Mouse (Mus musculus) kidney, adult 2 months (tissue): ENCODE data around the gene Metap1d. TPM values are rescaled to one million over a fixed set of nuclear protein-coding genes. Genes with fewer than 3 reads are reported as not detected.

Experiments used
- DNase-seq: peaks from one replicate; pipeline ENCODE4 v3.0.0; 2021
- H3K27ac ChIP-seq: fragments of 200-500 bp; 2 replicates; pipeline ENCODE4 v1.5.1; 2012; ENCODE audit warnings: low read depth, low read length, control low read depth, inconsistent platforms; ENCODE audit not compliant: insufficient read depth
- H3K27me3 ChIP-seq: fragments of 200-500 bp; replicated peaks from 2 replicates; pipeline ENCODE4 v1.6.1; 2012; ENCODE audit warnings: mild to moderate bottlenecking, moderate library complexity, low read length, inconsistent platforms; ENCODE audit not compliant: control insufficient read depth, insufficient read depth
- H3K36me3 ChIP-seq: fragments of 200-500 bp; 2 replicates; pipeline ENCODE4 v1.6.1; 2012; ENCODE audit warnings: mild to moderate bottlenecking, moderate library complexity, low read length, inconsistent platforms; ENCODE audit not compliant: control insufficient read depth, insufficient read depth
- H3K4me1 ChIP-seq: fragments of 200-500 bp; 2 replicates; pipeline ENCODE4 v1.6.1; 2011; ENCODE audit warnings: low read length; ENCODE audit not compliant: control insufficient read depth, insufficient read depth
- H3K4me3 ChIP-seq: fragments of 200-500 bp; 2 replicates; pipeline ENCODE4 v1.5.1; 2011; ENCODE audit warnings: mild to moderate bottlenecking, low read depth, low read length, control low read depth; ENCODE audit not compliant: insufficient read depth
- CTCF ChIP-seq: fragments of 200-500 bp; conservative IDR thresholded peaks from 2 replicates; pipeline ENCODE4 v1.5.1; 2011; ENCODE audit warnings: low read depth, mild to moderate bottlenecking, control low read depth, low read length, moderate library complexity, mixed read lengths; ENCODE audit not compliant: insufficient read depth, insufficient read length
- POLR2A ChIP-seq: fragments of 200-500 bp; IDR thresholded peaks from one replicate; pipeline ENCODE4 v1.6.1; 2011; ENCODE audit warnings: low read depth, low read length, control low read depth
- WGBS: fragments of 180-500 bp; shearing (Covaris S2); methylation state at CpG from one replicate; pipeline ENCODE4 v1.1.7; 2018; 5-methylcytosine and 5-hydroxymethylcytosine counted together
- polyA plus RNA-seq: library from polyadenylated mRNA; depleted of rRNA; stranded (reverse); fragments of >200 nt; gene quantifications from 2 replicates; pipeline ENCODE4 v1.2.3, GENCODE M21; 2012

Gene Metap1d
- polyA plus RNA-seq, 1 experiment, result 34.6 TPM

- no peak for DNase-seq
- H3K4me3 ChIP-seq, result no peak overlapping the region
- WGBS, result 47% methylated on average over 2 of the region's 2 CpGs
- H3K27me3 ChIP-seq, result no peaks in the 10 kb centered on the region
- no peaks in the 10 kb centered on the region for H3K4me1 ChIP-seq
- no peak for TF ChIP-seq CTCF
- TF ChIP-seq POLR2A, result no peak
- H3K27ac ChIP-seq, result no peak overlapping the region
- peaks cover 2% of the 10 kb centered on the region; the same call in 1 of the 2 replicates for H3K36me3 ChIP-seq
Measured at GRCm38 (mm10) chr2:71443376-71443775, 9.7 kb upstream of the Metap1d start.

GRCm38 (mm10) chr2:71445536-71446196, 7.4 kb upstream of the Metap1d start:
- H3K4me1 ChIP-seq, result no peaks in the 10 kb centered on the region
- DNase-seq, result no peak
- H3K27me3 ChIP-seq, result no peaks in the 10 kb centered on the region
- H3K36me3 ChIP-seq, result no peaks in the 10 kb centered on the region; the same call in 1 of the 2 replicates
- H3K4me3 ChIP-seq, result no peak overlapping the region
- H3K27ac ChIP-seq, result no peak overlapping the region
- TF ChIP-seq POLR2A (no peak), CTCF (no peak)
- WGBS, result 67% methylated on average over 17 of the region's 17 CpGs

DNA sequence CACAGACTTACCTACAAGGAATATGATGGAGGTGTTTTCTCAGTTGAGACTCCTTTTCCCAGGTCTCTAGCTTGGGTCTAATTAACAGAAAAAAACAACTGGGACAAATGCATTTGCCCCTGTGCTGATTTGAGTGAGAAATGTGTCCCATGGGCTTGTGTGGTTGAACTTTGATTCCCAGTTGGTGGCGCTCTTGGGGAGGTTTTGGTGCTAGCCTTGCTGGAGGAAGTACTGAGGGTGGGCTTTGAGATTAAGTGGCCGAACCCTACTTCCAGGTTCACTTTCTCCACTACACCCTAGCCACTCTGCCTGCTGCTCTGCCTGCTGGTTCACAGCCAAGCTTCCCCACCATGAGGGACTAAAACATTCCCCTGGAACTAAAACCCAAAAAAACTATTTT, 3.5 kb upstream of the Metap1d start:
- Histone ChIP-seq H3K27ac (no peak overlapping the region), H3K36me3 (no peaks in the 10 kb centered on the region), H3K27me3 (no peaks in the 10 kb centered on the region), H3K4me3 (no peak overlapping the region), H3K4me1 (no peaks in the 10 kb centered on the region)
- no peak for TF ChIP-seq POLR2A
- no peak; the same call in 1 of the 2 replicates for TF ChIP-seq CTCF
- DNase-seq, result no peak
- WGBS, result 19% methylated on average over 2 of the region's 2 CpGs

GRCm38 (mm10) chr2:71451761-71452160, 1.3 kb upstream of the Metap1d start:
- Histone ChIP-seq H3K4me3 (no peak overlapping the region), H3K27ac (no peak overlapping the region), H3K4me1 (no peaks in the 10 kb centered on the region), H3K27me3 (no peaks in the 10 kb centered on the region), H3K36me3 (no peaks in the 10 kb centered on the region)
- DNase-seq, result no peak
- no peak for TF ChIP-seq CTCF
- no peak for TF ChIP-seq POLR2A
- 68% methylated on average over 5 of the region's 5 CpGs for WGBS

GRCm38 (mm10) chr2:71453917-71454260, 813 bp downstream of the Metap1d start:
- DNase-seq, result no peak
- Histone ChIP-seq H3K36me3 (no peaks in the 10 kb centered on the region), H3K4me1 (no peaks in the 10 kb centered on the region), H3K27ac (no peak overlapping the region), H3K27me3 (no peaks in the 10 kb centered on the region), H3K4me3 (no peak overlapping the region)
- WGBS, result 32% methylated on average over 4 of the region's 4 CpGs
- TF ChIP-seq CTCF, result no peak
- no peak for TF ChIP-seq POLR2A

- H3K27me3 ChIP-seq, result no peaks in the 10 kb centered on the region
- no peak for DNase-seq
- 81% methylated on average over 13 of the region's 13 CpGs for WGBS
- no peaks in the 10 kb centered on the region for H3K36me3 ChIP-seq
- H3K4me1 ChIP-seq, result no peaks in the 10 kb centered on the region
- TF ChIP-seq CTCF (no peak), POLR2A (no peak)
- H3K27ac ChIP-seq, result no peak overlapping the region
- no peak overlapping the region for H3K4me3 ChIP-seq
Measured at GRCm38 (mm10) chr2:71458624-71459023, 5.5 kb downstream of the Metap1d start.

GRCm38 (mm10) chr2:71459659-71460058, 6.6 kb downstream of the Metap1d start:
- Histone ChIP-seq H3K4me1 (no peaks in the 10 kb centered on the region), H3K27me3 (no peaks in the 10 kb centered on the region), H3K27ac (no peak overlapping the region), H3K36me3 (no peaks in the 10 kb centered on the region), H3K4me3 (no peak overlapping the region)
- TF ChIP-seq CTCF (no peak), POLR2A (no peak)
- no peak for DNase-seq
- 88% methylated on average over 1 of the region's 1 CpGs for WGBS
